Mouse (Mus musculus) limb, embryonic 14.5 days (tissue): ENCODE measurements at regions not wholly inside any gene's neighbourhood (a gene's known extent, or its start where the extent isn't known, plus 50 kb on each side); places are given as distances from the start of the nearest gene placed in this dataset.

Experiments
- ATAC-seq: fragments of 200-750 bp; cut with Nextera tagmentation; 2 replicates; pipeline ENCODE4 v1.8.0; 2017; ENCODE audit warnings: low read depth, moderate number of reproducible peaks, moderate TSS enrichment; ENCODE audit not compliant: low FRiP score
- DNase-seq: peaks from one replicate; pipeline ENCODE4 v3.0.0-alpha.2; 2015; ENCODE audit warnings: low spot score
- H3K27ac ChIP-seq: fragments of 300-500 bp; sonication (generic); replicated peaks from 2 replicates; pipeline ENCODE4 v1.5.1; 2014; ENCODE audit warnings: low read depth, mild to moderate bottlenecking, low read length, moderate library complexity, mixed read lengths
- H3K27me3 ChIP-seq: fragments of 300-500 bp; sonication (generic); 2 replicates; pipeline ENCODE4 v1.6.1; 2014; ENCODE audit warnings: low read length, mixed read lengths; ENCODE audit not compliant: control insufficient read depth, insufficient read depth
- H3K36me3 ChIP-seq: fragments of 300-500 bp; sonication (generic); 2 replicates; pipeline ENCODE4 v1.6.1; 2014; ENCODE audit warnings: mild to moderate bottlenecking, low read length, moderate library complexity, mixed read lengths; ENCODE audit not compliant: control insufficient read depth, insufficient read depth
- H3K4me1 ChIP-seq: fragments of 300-500 bp; sonication (generic); 2 replicates; pipeline ENCODE4 v1.6.1; 2014; ENCODE audit warnings: antibody characterized with exemption, low read length, mixed read lengths; ENCODE audit not compliant: control insufficient read depth, insufficient read depth
- H3K4me2 ChIP-seq: fragments of 300-500 bp; sonication (generic); replicated peaks from 2 replicates; pipeline ENCODE4 v1.6.1; 2014; ENCODE audit warnings: low read depth, mild to moderate bottlenecking, low read length, moderate library complexity; ENCODE audit not compliant: severe bottlenecking
- H3K4me3 ChIP-seq: fragments of 300-500 bp; sonication (generic); replicated peaks from 2 replicates; pipeline ENCODE4 v1.5.1; 2014; ENCODE audit warnings: low read length
- H3K9ac ChIP-seq: fragments of 300-500 bp; sonication (generic); 2 replicates; pipeline ENCODE4 v1.6.1; 2014; ENCODE audit warnings: mild to moderate bottlenecking, low read depth, low read length, moderate library complexity; ENCODE audit not compliant: severe bottlenecking
- H3K9me3 ChIP-seq: fragments of 300-500 bp; sonication (generic); 2 replicates; pipeline ENCODE4 v1.6.1; 2016; ENCODE audit warnings: low read length; ENCODE audit not compliant: control insufficient read depth
- POLR2A ChIP-seq: fragments of 200-500 bp; IDR thresholded peaks from 2 replicates; pipeline ENCODE4 v1.8.0; 2012; ENCODE audit warnings: inconsistent platforms, mild to moderate bottlenecking, moderate library complexity, borderline replicate concordance; ENCODE audit not compliant: insufficient read depth, insufficient read length; ENCODE audit errors: extremely low read depth
- WGBS: fragments of 180-500 bp; shearing (Covaris S2); extraction: QIAGEN DNeasy Blood & Tissue Kit; methylation state at CpG from one replicate; pipeline ENCODE4 v1.1.7; 2014; 5-methylcytosine and 5-hydroxymethylcytosine counted together

DNA sequence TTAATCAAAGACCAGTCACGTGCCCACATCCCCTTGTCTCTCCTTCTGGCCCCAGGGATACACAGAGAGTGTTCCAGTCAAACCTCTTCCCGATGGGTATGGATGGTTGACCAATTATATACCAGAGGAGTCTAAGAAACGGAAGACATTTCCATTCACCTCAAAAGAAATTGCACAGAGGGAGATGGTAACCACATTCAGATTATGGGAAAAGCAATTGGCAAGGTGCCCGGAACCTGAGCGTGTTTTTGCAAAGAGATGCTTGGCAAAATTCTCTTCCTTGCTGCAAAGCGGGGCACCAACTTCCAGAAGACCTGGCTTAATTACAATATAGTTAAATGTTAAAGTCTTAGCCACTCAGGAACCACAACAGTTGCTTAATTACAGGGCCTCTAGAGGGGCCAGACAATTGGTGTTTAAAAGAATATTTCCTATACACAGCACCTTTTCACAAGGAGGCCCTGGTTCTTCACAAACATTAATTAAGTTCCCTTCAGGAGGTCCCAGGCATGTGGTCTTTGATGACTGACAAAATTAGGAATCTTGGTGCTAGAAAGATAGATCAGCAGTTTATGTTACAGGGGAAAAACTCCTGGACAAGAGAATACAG lies 59.1 kb upstream of the Hs6st1 start:
- no peak overlapping the region for H3K4me3 ChIP-seq
- H3K36me3 ChIP-seq, result no peaks in the 10 kb centered on the region
- no peaks in the 10 kb centered on the region for H3K9me3 ChIP-seq
- H3K27me3 ChIP-seq, result no peaks in the 10 kb centered on the region
- peaks cover 8% of the 10 kb centered on the region for H3K4me1 ChIP-seq
- no peak overlapping the region for H3K9ac ChIP-seq
- no peak overlapping the region for H3K27ac ChIP-seq
- H3K4me2 ChIP-seq, result no peak overlapping the region
- TF ChIP-seq POLR2A, result no peak
- ATAC-seq (no peak), DNase-seq (peak; percentile 79)
- WGBS, result 38% methylated on average over 6 of the region's 6 CpGs

DNA sequence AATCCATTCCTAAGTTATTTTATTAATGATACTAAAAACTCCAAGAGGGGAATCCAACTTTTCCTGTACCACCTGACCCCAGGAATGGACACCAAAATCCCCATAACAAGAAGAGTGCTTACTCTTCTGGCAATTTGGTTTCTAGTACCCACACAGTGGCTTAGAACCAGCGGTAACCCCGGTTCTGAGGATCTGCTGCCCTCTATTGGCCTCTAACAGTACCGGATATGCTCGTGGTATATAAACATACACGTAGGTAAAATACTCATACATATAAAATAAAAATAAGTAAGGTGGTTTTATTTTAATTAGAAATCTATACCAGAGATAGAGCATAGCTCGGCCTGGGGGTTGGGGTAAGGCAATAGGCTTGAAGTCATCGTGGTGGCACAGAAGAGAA lies 58.0 kb upstream of the Hs6st1 start:
- ATAC-seq (no peak), DNase-seq (no peak)
- Histone ChIP-seq H3K27me3 (no peaks in the 10 kb centered on the region), H3K9me3 (no peaks in the 10 kb centered on the region), H3K36me3 (no peaks in the 10 kb centered on the region), H3K4me3 (no peak overlapping the region), H3K4me2 (no peak overlapping the region), H3K4me1 (peaks cover 8% of the 10 kb centered on the region), H3K27ac (no peak overlapping the region), H3K9ac (no peak overlapping the region)
- WGBS, result 77% methylated on average over 7 of the region's 7 CpGs
- no peak for TF ChIP-seq POLR2A

DNA sequence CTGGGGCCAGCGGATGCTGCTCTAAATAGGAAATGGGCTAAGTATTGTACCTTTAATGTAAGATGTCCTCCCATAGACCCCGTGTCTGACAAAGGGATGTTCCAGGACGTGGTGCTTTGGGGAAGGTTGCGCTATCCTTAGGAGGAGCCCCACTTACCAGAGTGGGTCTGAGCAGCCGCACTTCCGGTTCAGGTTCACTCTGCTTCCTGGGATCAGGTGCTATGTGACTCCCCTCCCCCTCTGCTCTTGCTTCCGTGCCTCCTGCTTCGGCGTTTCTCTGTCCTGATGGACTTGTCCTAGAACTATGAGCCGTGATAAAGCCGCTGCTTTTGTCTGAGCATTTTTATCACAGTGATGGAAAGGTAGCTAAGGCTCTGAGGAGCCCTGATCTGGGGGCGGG lies 57.4 kb upstream of the Hs6st1 start:
- ATAC-seq (no peak), DNase-seq (no peak)
- no peak overlapping the region for H3K9ac ChIP-seq
- WGBS, result 80% methylated on average over 12 of the region's 12 CpGs
- H3K36me3 ChIP-seq, result no peaks in the 10 kb centered on the region
- H3K4me1 ChIP-seq, result peaks cover 8% of the 10 kb centered on the region
- no peak overlapping the region for H3K4me3 ChIP-seq
- no peak overlapping the region for H3K4me2 ChIP-seq
- TF ChIP-seq POLR2A, result no peak
- H3K27me3 ChIP-seq, result no peaks in the 10 kb centered on the region
- H3K9me3 ChIP-seq, result no peaks in the 10 kb centered on the region
- no peak overlapping the region for H3K27ac ChIP-seq

DNA sequence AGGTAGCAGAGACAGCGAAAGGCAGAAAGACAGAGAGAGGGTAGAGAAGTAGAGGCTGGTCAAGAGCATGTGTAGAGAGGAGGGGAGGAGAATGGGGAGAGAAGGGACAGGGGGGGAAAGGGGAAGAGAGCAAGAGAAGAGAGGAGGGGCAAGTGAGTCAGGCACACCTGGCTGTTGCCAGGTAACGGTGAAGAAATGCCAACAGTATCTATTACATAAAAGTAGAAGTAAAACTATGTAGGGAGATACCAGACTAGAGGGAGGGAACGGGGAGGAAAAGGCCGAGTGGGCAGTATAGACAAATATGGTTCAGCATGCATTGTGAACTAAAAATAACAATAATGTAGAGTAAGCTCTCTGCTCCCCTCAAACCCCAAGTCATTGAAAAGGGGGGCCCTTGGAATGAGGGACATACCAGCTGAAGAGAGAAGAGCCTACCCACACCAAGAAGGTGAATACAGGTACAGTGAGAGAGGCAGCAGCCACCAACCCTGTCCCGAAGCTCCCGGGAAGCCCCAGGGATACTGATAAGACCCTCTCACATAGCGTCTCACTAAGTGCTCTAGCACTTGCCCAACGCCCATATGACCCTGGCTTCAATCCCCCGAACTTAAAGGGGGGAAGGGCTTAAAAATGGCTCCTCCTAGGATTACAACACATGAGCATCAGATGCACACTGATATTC lies 56.0 kb upstream of the Hs6st1 start:
- no peak for DNase-seq
- Histone ChIP-seq H3K4me3 (no peak overlapping the region), H3K36me3 (no peaks in the 10 kb centered on the region), H3K27ac (no peak overlapping the region), H3K9ac (no peak overlapping the region), H3K4me2 (no peak overlapping the region), H3K9me3 (no peaks in the 10 kb centered on the region), H3K27me3 (no peaks in the 10 kb centered on the region), H3K4me1 (peaks cover 16% of the 10 kb centered on the region)
- no peak for ATAC-seq
- TF ChIP-seq POLR2A, result no peak
- WGBS, result 76% methylated on average over 9 of the region's 9 CpGs

- Histone ChIP-seq H3K27me3 (no peaks in the 10 kb centered on the region), H3K9ac (no peak overlapping the region), H3K27ac (no peak overlapping the region), H3K36me3 (no peaks in the 10 kb centered on the region), H3K4me1 (peaks cover 30% of the 10 kb centered on the region), H3K9me3 (no peaks in the 10 kb centered on the region), H3K4me3 (no peak overlapping the region), H3K4me2 (no peak overlapping the region)
- no peak for DNase-seq
- ATAC-seq, result no peak
- TF ChIP-seq POLR2A, result no peak
- 26% methylated on average over 11 of the region's 11 CpGs for WGBS
Observed at GRCm38 (mm10) chr1:36013823-36014341, 54.3 kb upstream of the Hs6st1 start.

DNA sequence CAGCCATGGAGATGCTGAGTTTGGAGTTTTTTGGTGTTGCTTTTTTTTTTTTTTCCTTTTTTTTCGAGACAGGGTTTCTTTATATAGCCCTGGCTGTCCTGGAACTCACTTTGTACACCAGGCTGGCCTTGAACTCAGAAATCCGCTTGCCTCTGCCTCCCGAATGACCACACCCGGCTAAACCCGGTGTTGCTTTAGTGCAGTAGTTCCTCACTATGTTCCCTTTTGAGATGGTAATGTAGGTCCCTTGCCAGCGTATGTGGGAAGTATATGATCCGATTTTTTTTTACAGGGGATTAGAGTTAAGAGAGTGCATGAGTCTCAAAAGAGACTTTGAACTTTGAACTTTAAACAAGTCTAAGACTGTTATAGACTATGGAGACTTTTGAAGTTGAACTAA lies 53.8 kb upstream of the Hs6st1 start:
- no peak for ATAC-seq
- TF ChIP-seq POLR2A, result no peak

More for the DNA sequence above, 53.8 kb upstream of the Hs6st1 start:
- WGBS, result 59% methylated on average over 7 of the region's 7 CpGs
- Histone ChIP-seq H3K27me3 (no peaks in the 10 kb centered on the region), H3K9ac (no peak overlapping the region), H3K4me3 (no peak overlapping the region), H3K27ac (no peak overlapping the region), H3K9me3 (no peaks in the 10 kb centered on the region), H3K36me3 (no peaks in the 10 kb centered on the region), H3K4me1 (peaks cover 30% of the 10 kb centered on the region), H3K4me2 (no peak overlapping the region)
- DNase-seq, result no peak
